9 mouse cellular contexts compared by ENCODE assay signal in the genomic region with DNA sequence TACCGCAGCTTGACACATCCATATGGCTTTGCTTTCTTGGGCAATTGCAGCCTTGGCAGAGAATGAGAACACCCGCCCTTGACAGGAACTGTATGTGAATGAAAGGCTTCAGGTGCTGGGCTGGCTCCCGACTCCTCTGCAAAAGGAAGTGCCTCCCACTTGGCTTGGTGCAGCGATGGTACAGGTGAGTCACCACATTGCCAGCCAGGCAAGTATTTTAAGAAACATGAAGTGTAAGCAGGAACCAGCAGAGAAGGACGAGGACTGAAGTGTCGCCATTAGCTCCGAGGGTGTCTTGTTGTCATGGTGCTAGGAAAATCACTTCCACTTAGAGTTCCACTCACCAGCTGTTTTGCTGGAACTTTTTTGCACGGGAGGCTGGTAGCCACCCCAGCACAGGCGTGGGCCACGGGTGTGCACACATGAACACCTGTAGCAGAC.
DNase-seq lines count a peak whose midpoint lies in the region.
"Had no signal": no experiment of that assay in that cellular context is flagged by ENCODE, and none has a peak within 500 bp of the region (broad histone marks: within the 10 kb centered on the region; RNA-seq: fewer than 3 reads in every experiment).

No protein-coding gene starts in this region.

- intact Hi-C loops in left cerebral cortex, postnatal 25 days (cut with DNase I) = no loop called here

- DNase-seq in layer of hippocampus, adult 8-10 months (ENCODE audit: low spot score in 2 of 2) = peak; percentile 55 to 64
- no peak for DNase-seq in layer of hippocampus, postnatal 25 days (ENCODE audit: extremely low spot score in 1 of 2, low spot score in 1 of 2)
- peak; percentile 56 to 62 for DNase-seq in cerebellum, postnatal 36 days
- DNase-seq in left cerebral cortex, postnatal 25 days (ENCODE audit: low spot score in 2 of 2) = peak; percentile 75 to 93
- DNase-seq in right cerebral cortex, postnatal 25 days = peak; percentile 81
- no peak for DNase-seq in spleen, postnatal 14 days (ENCODE audit: low spot score in 2 of 2)
- DNase-seq in testis, postnatal 10 days (ENCODE audit: low spot score) = no peak
- DNase-seq in gastrocnemius, postnatal 25 days = no peak
- DNase-seq: kidney, adult 9 months had no signal

Comparison
In these comparisons a context has a peak if more than half of its experiments do, and no peak if none do; other contexts are left out.
1. DNase-seq: peak in layer of hippocampus, adult 8-10 months (2 of 2), cerebellum, postnatal 36 days (2 of 2), left cerebral cortex, postnatal 25 days (2 of 2) and right cerebral cortex, postnatal 25 days (single experiment); none in layer of hippocampus, postnatal 25 days (0 of 2), spleen, postnatal 14 days (0 of 2), testis, postnatal 10 days (single experiment) and gastrocnemius, postnatal 25 days (single experiment).